Mouse (Mus musculus): Measurements from ENCODE around the gene Scn7a.
A peak's percentile ranks its signal among the peaks of the same experiment; 100 is the strongest.

The Scn7a gene

DNA sequence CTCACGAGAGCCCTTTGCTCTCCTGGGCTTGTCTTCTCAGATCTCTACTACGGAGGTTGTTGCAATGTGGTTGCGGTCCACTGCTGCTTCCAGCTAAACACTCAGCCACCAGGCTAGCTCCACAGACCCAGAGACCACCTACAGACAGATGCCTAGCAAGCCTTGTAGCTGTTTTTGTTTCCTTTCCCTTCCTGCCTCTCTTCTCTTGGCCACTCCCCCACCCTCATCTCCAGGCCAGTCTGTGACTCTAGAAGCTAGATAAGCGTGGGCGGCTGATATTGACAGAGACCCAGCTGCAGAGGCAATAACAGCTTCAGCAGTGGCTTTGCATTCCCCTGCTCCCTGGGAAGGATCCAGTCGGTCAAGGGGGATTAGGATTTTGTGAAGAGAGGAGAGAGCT is at the start of gene Scn7a:
Scn7a (minus strand) TSS at position 150 of the 400 bp plus-strand sequence.
- no peak for DNase-seq

DNA sequence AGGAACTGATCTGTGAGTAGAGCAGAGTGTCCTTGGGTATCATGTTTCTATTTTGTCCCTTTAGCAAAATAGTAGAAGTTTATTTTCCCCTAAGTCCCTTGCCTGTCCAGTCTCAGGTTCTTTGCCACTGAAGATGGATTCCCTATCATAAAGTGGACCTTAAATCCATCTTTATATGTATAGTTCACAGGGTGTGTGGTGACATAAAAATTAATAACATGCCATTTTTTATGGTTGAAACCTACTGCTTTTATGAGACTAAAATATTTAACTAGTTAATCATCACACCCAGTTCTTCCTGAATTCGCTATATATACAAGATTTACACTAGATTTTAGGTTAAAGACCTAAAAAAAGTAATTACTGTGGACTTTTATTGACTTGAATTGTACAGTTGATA is 43.0 kb upstream of the Scn7a start:
- DNase-seq: no peak

DNA sequence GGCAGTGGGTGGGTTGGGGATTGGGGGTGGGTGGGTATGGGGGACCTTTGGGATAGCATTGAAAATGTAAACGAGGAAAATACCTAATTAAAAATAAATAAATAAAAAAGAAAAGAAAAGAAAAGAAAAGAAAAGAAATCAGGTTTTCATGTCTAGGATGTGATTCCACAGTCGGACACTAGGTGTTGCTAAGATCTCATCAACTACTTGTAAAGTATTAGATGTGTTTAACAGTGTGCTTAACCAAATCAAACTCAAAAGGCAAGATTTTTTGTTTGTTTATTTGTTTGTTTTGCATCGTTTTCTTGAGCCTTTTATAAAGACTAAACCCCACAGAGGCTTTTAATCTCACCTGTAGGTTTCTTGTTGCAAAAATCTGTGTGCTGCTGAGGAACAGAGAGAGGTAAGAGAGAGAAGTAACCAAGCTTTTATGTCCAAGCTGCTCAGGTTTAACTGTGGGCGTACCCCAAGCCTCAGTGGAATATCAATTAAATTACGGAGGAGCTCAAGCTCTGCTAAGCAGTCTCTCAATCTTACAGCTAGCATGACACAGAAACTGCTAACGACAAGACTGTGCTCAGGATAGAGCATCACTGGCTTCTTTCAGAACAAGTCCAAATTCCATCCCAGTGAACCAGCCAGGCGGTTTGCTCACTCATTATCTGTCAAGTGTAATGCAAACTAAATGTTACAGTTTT is 35.3 kb upstream of the Scn7a start:
- DNase-seq: peak; percentile 7

DNA sequence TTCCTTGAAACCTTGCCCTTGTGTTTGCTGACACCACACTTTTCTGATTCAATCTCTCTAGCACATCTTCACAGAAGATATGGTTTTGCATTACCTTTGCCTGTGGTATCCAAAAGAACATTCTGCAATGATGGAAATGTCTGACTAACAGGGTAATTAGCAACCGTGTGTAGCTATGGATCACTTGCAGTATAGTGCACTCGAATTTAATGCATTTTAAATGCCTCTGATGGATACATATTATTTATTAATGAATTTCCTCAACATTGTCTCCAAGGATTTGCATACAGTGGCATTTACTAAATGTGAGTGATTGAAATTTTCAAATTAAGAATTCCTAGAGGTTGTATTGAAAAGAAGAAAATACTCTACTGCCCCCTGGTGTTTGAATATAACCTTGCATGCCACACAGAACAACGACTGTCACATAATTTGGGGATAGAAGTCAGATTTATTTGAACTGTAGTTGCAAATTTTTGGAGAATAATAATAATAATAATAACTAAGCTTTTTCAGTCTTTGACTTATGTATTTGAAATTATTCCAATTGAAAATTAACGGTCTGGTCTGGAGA is 15.0 kb upstream of the Scn7a start:
- peak; percentile 18 for DNase-seq

DNA sequence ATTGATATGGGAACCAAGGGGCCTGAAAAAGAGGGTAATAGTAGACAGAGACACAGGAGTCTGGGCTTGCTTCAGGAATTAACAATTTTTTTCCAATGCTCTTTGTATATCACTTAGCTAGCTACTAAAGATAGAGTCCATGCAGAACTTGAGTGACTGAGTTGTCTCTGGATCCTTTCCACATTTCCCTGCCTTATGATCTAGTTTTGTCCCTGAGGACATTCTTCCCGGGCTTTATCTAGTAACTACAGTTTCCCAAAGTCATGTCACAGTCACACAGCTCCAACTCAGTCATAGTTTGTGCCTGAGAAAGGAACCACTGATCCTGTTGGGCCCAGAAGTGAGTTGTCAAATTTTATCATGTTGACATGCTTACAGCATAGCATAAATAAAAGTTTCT is 12.8 kb upstream of the Scn7a start:
- DNase-seq: no peak

DNA sequence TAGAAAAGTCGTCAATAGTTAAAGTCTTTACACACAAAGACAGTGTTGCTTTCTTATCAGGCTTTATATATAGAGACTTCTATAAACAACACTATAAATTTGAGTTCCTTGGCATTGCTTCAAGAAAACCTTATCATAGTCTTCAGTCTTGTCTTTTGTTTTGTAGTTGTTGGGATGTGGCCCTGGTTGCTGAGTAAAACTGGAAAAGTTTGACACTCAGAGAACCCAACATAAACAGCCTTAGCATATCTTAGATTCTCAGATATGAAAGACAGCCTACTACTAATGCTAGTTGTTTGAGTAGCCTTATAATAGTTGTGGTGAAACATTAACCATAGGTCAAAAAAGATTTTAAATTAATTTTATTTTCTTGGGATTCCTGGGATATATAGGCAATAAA is 6.9 kb upstream of the Scn7a start:
- DNase-seq: no peak

DNA sequence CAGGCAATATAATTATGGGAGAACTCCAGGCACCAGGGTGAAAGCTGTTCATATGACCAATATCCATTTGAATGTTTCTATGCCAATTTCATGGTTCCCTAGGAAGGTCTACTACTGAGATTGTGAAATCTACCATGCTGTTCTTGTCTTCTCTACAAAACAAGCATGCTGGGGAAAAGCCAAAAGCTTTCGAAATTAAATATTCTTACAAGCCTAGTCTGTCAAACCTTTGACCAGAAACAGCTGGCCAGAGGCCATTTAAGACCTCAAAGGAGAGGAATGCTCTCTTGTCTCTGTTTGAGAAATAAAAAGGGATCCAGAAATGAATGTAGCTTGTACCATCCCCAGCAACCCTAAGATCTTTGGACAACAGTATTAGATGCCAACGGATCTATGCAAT is 3.8 kb downstream of the Scn7a start:
- DNase-seq: no peak

DNA sequence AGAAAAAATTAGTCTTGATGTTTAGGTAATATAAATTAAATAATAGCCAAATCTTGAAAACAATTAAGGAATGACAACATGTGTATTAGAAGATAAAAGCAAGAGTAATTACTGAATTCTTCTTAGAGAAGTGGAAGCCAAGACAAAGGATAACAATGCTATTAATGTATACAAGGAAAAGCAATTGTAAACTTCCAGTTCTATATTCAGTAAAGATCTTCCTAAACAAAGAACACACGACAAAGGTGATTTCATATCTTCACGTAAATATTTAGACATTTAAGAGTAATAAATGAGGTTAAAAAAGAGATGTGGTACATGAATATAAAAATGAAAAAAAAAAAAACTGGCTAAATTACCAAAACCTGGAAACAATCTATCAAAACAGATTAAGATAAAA is 16.7 kb downstream of the Scn7a start:
- DNase-seq: no peak

DNA sequence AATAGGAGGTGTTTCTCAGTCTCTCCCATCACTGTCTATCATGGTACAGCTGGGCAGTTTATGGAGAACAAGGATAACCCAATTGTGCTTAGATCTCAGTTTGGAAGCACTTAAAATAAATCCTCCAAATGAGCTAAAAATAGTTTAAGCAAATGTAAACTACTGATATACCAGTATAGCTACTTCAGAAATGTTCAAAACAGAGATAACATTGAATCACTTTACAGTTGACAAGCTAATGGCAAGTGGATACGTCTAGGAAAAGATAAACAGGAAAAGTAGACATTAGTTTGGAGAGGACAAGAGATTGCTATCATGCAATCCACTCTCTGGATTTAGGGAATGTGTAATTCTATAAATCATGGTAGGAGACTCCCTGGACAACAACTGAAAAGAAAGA is 19.5 kb downstream of the Scn7a start:
- DNase-seq: no peak

DNA sequence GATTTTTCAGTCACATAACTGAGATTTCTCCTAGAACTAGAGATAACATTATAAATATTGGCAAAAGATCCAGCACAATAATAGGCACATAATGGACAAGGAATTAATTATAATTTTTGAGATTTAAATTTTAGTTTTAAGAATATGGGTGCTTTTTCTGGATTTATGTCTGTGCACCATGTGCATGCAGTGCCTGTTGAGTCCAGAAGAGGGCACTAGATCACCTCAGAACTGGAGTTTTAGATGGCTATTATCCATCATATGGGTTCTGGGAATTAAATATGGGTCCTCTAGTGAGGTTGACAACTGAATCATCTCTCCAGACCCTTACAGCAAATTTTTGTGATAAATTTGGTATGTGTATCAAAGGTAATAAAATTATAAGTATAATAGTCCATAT is 21.8 kb downstream of the Scn7a start:
- DNase-seq: no peak

DNA sequence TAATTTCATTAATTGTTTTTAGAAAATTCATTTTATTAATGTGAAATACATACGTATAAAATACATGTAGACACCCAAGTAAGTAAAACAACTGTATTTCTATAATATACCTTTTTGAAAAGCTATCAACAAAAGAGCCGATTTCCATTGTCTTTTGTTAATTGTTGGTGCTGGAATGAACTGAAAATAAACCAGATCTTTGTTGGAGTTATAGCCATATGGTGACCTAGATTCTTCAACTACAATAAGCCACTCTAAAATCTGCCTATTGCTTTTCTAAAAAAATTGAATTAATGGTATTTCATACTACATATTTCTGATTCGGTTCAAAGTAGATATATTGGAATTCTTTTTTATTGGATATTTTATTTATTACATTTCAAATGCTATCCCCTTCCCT is 56.7 kb downstream of the Scn7a start:
- DNase-seq: no peak

DNA sequence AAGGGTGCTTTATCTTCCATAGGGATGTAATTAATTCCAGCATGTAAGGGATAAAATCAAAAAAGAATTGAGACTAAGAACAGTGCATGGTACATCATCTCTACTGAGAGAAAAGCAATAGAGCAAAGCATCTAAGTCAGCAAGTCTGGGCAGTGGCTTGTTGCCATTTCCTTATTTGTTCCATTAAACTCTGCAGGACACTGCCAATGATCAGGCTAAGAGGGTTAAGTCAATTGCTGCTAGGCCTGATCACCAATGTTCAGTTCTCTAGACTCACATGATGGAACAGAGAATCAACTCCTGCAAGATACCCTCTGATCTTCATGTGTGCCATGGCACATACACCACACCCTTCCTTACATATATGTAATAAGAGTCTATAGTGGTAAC is 57.1 kb downstream of the Scn7a start:
- no peak for DNase-seq

DNA sequence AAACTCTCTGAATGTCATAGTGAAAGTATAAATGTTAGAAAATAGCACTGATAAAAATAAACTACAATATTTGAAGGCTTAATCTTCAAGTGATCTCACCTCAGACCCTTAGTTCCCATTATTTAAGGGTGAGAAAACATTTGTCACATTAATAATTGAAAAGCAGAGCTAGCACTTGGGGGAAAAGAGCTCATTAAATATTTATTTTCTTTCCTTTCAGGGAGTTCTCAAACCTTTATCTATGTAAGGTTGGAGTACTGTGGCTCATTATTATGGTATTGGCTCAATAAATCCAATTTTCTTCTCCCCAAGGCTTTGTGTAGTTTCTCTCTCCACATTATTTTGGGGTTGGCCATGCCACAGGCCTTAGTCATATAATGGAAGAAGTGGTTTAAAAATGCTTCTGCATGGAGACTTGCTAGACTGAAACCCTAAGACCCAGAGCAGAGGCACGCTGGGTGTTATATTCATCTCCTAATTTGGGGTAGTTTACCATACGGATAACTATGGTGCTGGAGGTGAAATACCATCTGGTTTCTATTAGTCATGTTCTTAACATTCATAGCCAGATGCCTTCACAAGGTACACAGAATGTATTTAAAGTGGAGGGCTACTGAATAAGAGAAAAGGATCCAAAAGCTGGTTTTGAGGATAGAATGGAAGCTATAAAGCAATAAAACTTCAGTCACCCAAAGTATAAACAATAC is 57.7 kb downstream of the Scn7a start:
- DNase-seq: peak; percentile 3

DNA sequence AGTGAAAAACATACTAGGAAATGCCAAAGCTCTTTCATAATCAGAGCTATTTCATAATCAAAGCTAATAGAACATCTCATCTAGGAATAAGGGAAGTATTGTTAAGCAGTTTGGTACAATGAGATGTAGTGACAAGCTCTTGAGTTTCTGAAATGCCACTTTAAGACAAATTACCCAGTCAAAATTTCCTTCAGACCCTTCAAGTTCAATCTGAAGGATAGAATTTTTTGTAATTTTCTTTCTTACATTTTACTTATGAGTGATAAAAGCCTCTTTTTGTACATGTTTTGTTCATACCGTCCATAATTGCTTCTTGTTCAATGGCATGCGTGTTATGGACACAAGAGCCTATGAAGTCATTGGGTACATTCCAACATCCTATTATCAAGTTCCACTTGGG is 72.6 kb downstream of the Scn7a start:
- no peak for DNase-seq

DNA sequence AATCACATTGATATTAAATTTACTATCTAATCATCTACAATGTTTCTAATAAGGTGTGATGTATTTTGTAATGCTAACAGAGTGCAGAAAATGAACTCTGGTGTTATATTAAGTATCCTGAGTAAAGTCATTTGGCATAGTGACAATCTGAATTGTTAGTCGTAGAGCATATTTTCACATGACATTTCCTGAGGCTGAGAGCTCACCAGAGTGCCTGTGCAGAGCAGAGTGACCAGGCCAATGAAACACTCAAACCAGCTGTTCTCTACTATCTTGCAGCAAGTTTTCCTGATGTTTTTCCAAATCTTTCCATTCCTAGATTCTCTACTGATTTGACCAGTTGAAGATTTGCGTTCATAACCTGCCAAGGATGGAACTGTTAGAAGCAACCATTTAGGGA is 92.4 kb downstream of the Scn7a start:
- no peak for DNase-seq

DNA sequence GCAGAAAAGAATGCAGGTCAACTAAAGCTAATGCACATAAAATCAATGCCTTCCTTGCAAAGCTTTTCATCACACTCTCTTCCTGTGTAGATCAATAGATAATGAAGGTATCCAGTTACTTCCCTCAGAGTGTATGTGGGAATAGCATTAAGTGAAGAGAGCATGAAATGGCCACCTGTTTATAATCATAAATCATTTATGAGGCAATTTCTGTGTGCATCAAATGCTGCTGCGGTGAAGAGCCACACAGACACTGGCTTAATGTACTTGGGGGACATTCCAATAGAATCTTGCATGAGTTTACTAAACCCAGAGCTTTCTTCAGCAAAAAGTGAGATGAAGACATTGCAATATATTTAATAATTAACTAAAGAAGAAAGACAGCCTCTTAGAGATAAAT is 122.7 kb downstream of the Scn7a start:
- DNase-seq: no peak

DNA sequence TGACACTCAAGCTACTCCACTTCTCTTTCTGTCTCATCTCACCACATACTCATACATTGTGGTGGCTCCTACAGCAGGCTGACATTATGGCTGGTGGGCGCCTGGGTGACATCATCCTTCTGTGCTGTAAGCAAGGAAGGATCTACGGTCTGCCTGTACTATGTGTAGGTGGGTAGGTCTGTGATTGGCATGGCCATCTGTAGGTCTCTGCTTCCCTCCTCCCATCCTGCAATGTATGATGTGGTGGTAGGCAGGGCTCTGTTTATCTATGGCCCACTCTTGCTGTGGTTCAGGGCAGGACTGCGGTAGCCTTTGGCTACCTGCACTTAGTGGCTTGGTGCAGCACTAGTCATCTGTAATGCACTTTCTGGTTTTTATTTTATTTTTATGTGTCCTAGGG is 128.3 kb downstream of the Scn7a start:
- no peak for DNase-seq

DNA sequence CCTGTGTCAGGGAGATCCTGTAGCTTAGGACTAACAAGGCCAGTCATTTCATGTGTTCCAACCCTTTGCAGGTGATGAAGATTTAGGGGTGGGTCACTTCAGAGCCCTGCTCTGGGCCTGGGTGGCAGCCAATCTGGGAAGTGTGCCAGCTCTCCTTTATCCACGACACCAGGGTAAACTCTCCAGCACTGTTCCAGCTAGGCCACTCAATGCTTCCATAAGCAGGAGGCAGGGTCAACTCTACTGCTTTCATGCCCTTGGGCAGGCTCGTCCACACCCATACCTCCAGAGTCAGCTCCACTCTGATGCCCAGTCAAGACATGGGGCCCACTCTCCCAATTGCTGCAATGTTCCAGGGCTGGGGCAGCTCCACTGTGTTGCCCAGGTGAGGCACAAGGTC is 129.3 kb downstream of the Scn7a start:
- no peak for DNase-seq

DNA sequence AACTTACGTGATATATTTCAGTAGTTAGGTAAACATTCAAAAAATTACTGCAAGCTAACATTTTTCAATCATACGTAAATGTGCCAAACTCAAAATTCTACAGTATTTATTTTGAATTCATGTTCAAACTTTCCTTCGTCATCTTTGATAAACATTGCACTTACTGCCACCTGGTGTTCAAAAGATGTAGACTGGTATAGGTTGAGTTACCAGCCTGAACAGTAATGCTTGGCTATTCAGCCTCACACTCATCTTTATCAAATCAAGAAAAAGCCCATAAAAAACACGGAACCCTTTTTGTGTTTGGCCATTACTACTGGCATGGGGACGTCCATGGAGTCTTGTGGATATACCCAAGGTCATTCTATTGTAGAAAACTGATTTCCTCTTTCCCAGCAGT is 140.3 kb downstream of the Scn7a start:
- DNase-seq: peak; percentile 8

DNA sequence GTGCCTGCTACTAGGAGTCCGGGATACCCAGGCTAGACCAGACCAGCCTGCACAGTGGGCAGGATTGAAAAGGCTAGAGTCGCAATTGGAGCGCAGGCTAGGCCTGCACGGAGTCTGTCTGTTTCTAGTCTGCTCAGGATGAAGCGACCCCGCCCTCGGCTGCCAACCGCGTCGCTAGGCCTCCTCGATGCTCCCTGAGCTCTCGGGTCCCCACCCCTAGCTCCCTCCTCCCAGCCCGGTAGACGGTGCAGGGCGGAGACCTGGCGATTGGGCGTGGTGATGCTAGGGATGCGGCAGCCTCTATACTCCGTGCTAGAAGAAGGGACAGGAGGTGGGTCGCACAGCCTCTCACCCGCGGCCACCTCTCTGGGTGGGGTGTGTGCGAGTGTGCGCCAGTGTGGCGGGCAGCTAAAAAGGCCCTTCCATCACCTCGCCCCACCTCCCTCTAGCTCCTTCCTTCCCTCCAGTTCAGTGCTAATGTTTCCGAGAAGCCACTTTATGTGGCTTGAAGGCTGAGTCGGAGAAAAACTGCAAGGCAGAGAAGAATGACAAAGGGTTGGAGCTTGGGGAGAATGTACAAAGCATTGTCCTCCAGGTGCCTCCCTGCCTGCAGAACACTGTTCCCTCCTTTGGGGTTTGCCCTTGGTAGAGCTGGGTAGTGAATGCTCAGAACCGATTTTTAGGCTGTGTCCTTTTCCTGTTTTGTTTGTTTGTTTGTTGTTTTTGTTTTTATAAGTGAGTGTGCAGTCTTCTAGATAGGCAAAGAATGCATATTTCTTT is 149.9 kb downstream of the Scn7a start, which contains the start of gene Scn9a:
Scn9a (minus strand) TSS at position 383 of the 780 bp plus-strand sequence.
- DNase-seq: peak; percentile 37

DNA sequence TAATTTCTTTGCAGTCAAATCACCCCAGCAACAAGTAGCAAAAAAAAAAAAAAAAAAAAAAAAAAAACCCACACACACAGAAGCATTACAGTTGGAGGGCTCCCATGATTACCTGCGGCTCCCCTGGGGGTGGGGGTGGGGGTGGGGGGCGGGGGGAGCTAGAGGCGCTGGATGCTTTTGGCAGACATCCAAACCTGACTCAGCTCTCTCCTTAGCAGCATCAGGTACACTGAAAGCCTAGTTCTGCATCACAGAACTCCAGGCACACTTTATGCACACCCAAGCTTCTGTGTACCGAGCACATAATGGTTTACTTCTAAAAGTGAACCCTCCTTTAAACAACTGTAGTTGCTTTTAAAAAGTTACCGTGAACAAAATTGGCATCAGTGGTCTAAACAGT is 152.0 kb downstream of the Scn7a start:
- DNase-seq: no peak

All from right cerebral cortex, adult 18-20 months (tissue).